Mouse (Mus musculus) lung, postnatal 0 days (tissue): ENCODE measurements around the gene Lbh. TPM values are rescaled to one million over a fixed set of nuclear protein-coding genes. Genes with fewer than 3 reads are reported as not detected.

Experiments
- ATAC-seq: fragments of 200-750 bp; cut with Nextera tagmentation; 2 replicates; pipeline ENCODE4 v1.8.0; 2017; ENCODE audit warnings: moderate library complexity
- DNase-seq: peaks from one replicate; pipeline ENCODE4 v3.0.0-alpha.2; 2016; ENCODE audit warnings: low spot score
- H3K27ac ChIP-seq: fragments of 300-500 bp; sonication (generic); 2 replicates; pipeline ENCODE4 v1.5.1; 2014; ENCODE audit warnings: antibody characterized with exemption, mild to moderate bottlenecking, low read length, mixed read lengths
- H3K27me3 ChIP-seq: fragments of 300-500 bp; sonication (generic); replicated peaks from 2 replicates; pipeline ENCODE4 v1.6.1; 2014; ENCODE audit warnings: low read length, mixed read lengths; ENCODE audit not compliant: insufficient read depth
- H3K36me3 ChIP-seq: fragments of 300-500 bp; sonication (generic); 2 replicates; pipeline ENCODE4 v1.6.1; 2014; ENCODE audit warnings: low read length, mixed read lengths; ENCODE audit not compliant: insufficient read depth
- H3K4me1 ChIP-seq: fragments of 300-500 bp; sonication (generic); 2 replicates; pipeline ENCODE4 v1.6.1; 2014; ENCODE audit warnings: antibody characterized with exemption, low read depth, low read length, mixed read lengths; ENCODE audit not compliant: insufficient read depth
- H3K4me2 ChIP-seq: fragments of 300-500 bp; sonication (generic); replicated peaks from 2 replicates; pipeline ENCODE4 v1.6.1; 2014; ENCODE audit warnings: low read depth, mild to moderate bottlenecking, low read length, moderate library complexity, mixed read lengths
- H3K4me3 ChIP-seq: fragments of 300-500 bp; sonication (generic); 2 replicates; pipeline ENCODE4 v1.5.1; 2014; ENCODE audit warnings: low read depth, low read length
- H3K9ac ChIP-seq: fragments of 300-500 bp; sonication (generic); replicated peaks from 2 replicates; pipeline ENCODE4 v1.6.1; 2014; ENCODE audit warnings: low read depth, mild to moderate bottlenecking
- H3K9me3 ChIP-seq: fragments of 300-500 bp; sonication (generic); 2 replicates; pipeline ENCODE4 v1.6.1; 2016; ENCODE audit warnings: low read length, mixed read lengths
- CTCF ChIP-seq: IDR thresholded peaks from 2 replicates; pipeline ENCODE4 v1.5.1; 2016; ENCODE audit warnings: antibody characterized with exemption, mild to moderate bottlenecking
- EP300 ChIP-seq: IDR thresholded peaks from 2 replicates; pipeline ENCODE4 v1.6.1; 2016; ENCODE audit warnings: antibody characterized with exemption, mild to moderate bottlenecking, control low read depth
- WGBS: fragments of 180-500 bp; shearing (Covaris S2); extraction: QIAGEN DNeasy Blood & Tissue Kit; methylation state at CpG from one replicate; pipeline ENCODE4 v1.1.7; 2014; 5-methylcytosine and 5-hydroxymethylcytosine counted together
- polyA plus RNA-seq: library from polyadenylated mRNA; unstranded; fragments of >200 nt; fragmentation: Nextera tagmentation; extraction: Ambion mirVana; gene quantifications from 2 replicates; pipeline ENCODE4 v1.2.1, GENCODE M21; 2015

Lbh gene
- polyA plus RNA-seq, 1 experiment from 2014 or later, result 16.2 TPM

DNA sequence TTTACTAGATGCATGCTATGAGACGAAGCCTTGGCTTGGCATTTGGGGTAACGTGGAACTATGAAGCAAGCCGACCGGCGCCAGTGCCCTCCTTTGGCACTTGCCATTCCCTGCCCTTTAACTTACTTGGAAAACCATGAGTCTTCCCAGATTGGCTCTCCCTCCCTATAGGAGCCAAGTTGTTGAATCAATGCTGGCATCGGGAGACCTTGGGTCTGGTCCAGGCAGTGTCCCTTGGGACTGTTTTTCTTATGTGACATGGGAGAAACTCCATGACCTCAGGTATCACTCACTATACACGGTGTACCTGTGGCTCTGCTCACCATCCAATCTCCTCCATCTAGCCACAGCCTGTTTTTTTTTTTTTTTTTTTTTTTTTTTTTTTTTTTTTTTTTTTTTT is 65.4 kb downstream of the Lbh start:
- Histone ChIP-seq H3K36me3 (no peaks in the 10 kb centered on the region), H3K4me3 (no peak overlapping the region), H3K9me3 (no peaks in the 10 kb centered on the region), H3K4me2 (no peak overlapping the region), H3K27me3 (no peaks in the 10 kb centered on the region), H3K9ac (no peak overlapping the region), H3K4me1 (no peaks in the 10 kb centered on the region), H3K27ac (no peak overlapping the region)
- DNase-seq, result no peak
- TF ChIP-seq EP300, result no peak
- TF ChIP-seq CTCF, result no peak
- ATAC-seq, result no peak
- 91% methylated on average over 7 of the region's 7 CpGs for WGBS

DNA sequence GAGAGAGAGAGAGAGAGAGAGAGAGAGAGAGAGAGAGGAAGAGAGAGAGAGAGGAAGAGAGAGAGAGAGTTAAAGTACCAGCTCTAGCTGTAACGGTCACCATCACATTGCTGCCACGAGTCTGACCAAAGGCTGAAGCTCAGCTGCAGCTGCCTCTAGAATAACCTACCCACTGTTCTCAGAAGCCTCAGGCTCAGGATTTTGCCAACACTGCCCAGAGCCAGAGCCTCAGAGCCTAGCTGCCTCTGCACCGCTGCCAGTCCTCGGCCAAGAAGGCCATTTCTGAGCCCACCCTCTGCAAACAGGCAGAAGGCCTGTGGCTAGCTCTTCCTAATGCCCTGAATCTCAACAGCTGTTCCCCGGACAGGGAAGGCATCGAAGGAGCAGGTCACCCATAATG is 70.9 kb downstream of the Lbh start:
- no peak overlapping the region for H3K4me2 ChIP-seq
- no peak overlapping the region for H3K4me3 ChIP-seq
- DNase-seq, result no peak
- no peak for ATAC-seq
- WGBS, result 82% methylated on average over 6 of the region's 6 CpGs
- TF ChIP-seq CTCF (no peak), EP300 (no peak)
- no peak overlapping the region for H3K9ac ChIP-seq
- H3K27me3 ChIP-seq, result no peaks in the 10 kb centered on the region
- no peak overlapping the region for H3K27ac ChIP-seq
- no peaks in the 10 kb centered on the region for H3K4me1 ChIP-seq
- H3K9me3 ChIP-seq, result no peaks in the 10 kb centered on the region
- no peaks in the 10 kb centered on the region for H3K36me3 ChIP-seq

Other genes with a start within 250 kb of the Lbh start
- 100.0 and 109 TPM in 2 replicates for gene Ypel5, start 81.9 kb upstream of the Lbh start, polyA plus RNA-seq
- gene Lclat1, start 189.7 kb downstream of the Lbh start, polyA plus RNA-seq, result 9.1 and 10.2 TPM in 2 replicates